Mouse (Mus musculus) frontal cortex, postnatal 25 days (tissue): Measurements from ENCODE around the gene Stat1.

Source experiments
- DNase-seq, 2 experiments: peaks; one replicate each; pipeline ENCODE4 v3.0.0; 2022; ENCODE audit warnings: low spot score in 2 of 2

Stat1 gene

GRCm38 (mm10) chr1:52118860-52119591 is at the start of gene Stat1:
Gene Stat1, plus strand, starts transcription at chr1:52119440.
- peak; percentile 62 to 68 for DNase-seq

- no peak for DNase-seq
Observed at GRCm38 (mm10) chr1:52079724-52080367, 39.4 kb upstream of the Stat1 start.

- no peak for DNase-seq
Observed at GRCm38 (mm10) chr1:52080375-52080774, 38.9 kb upstream of the Stat1 start.

GRCm38 (mm10) chr1:52086236-52086635 is 33.0 kb upstream of the Stat1 start:
- DNase-seq, result no peak

- DNase-seq, result no peak
Observed at GRCm38 (mm10) chr1:52087128-52087527, 32.1 kb upstream of the Stat1 start.

GRCm38 (mm10) chr1:52088634-52089033 is 30.6 kb upstream of the Stat1 start:
- DNase-seq, result no peak

GRCm38 (mm10) chr1:52098618-52099232 is 20.5 kb upstream of the Stat1 start:
- DNase-seq, result no peak

GRCm38 (mm10) chr1:52100496-52100895 is 18.7 kb upstream of the Stat1 start:
- DNase-seq, result no peak

GRCm38 (mm10) chr1:52102795-52103194 is 16.4 kb upstream of the Stat1 start:
- no peak for DNase-seq

GRCm38 (mm10) chr1:52107206-52107605 is 12.0 kb upstream of the Stat1 start:
- DNase-seq, result no peak

- no peak for DNase-seq
Observed at GRCm38 (mm10) chr1:52111217-52111616, 8.0 kb upstream of the Stat1 start.

- no peak for DNase-seq
Observed at GRCm38 (mm10) chr1:52112301-52112700, 6.9 kb upstream of the Stat1 start.

- DNase-seq, result no peak
Observed at GRCm38 (mm10) chr1:52113067-52113665, 6.1 kb upstream of the Stat1 start.

GRCm38 (mm10) chr1:52113666-52114069 is 5.6 kb upstream of the Stat1 start:
- peak; percentile 97 to 99 for DNase-seq

- DNase-seq, result no peak
Observed at GRCm38 (mm10) chr1:52116441-52116840, 2.8 kb upstream of the Stat1 start.

GRCm38 (mm10) chr1:52117777-52118176 is 1.5 kb upstream of the Stat1 start:
- no peak for DNase-seq

GRCm38 (mm10) chr1:52119691-52120090 is 451 bp downstream of the Stat1 start:
- DNase-seq, result no peak

GRCm38 (mm10) chr1:52120191-52120590 is 951 bp downstream of the Stat1 start:
- no peak for DNase-seq

GRCm38 (mm10) chr1:52121052-52121451 is 1.8 kb downstream of the Stat1 start:
- no peak for DNase-seq

- no peak for DNase-seq
Observed at GRCm38 (mm10) chr1:52124818-52125217, 5.6 kb downstream of the Stat1 start.

GRCm38 (mm10) chr1:52127350-52127749 is 8.1 kb downstream of the Stat1 start:
- DNase-seq, result no peak

- DNase-seq, result no peak
Observed at GRCm38 (mm10) chr1:52129794-52130193, 10.6 kb downstream of the Stat1 start.
